Mouse (Mus musculus) limb, embryonic 13.5 days (tissue): ENCODE data around the gene Ifit1. TPM values are rescaled to one million over a fixed set of nuclear protein-coding genes. Genes with fewer than 3 reads are reported as not detected.
"Not testable (repeated sequence)": the region's sequence is repeated elsewhere in the genome, so short reads cannot be mapped to it uniquely, and the experiment has no call there.

Source experiments
- ATAC-seq: fragments of 200-750 bp; cut with Nextera tagmentation; 2 replicates; pipeline ENCODE4 v1.8.0; 2017; ENCODE audit warnings: low read depth, moderate number of reproducible peaks, moderate TSS enrichment; ENCODE audit not compliant: low FRiP score
- H3K27ac ChIP-seq: fragments of 300-500 bp; sonication (generic); 2 replicates; pipeline ENCODE4 v1.5.1; 2015; ENCODE audit warnings: inconsistent platforms, mild to moderate bottlenecking, moderate library complexity
- H3K27me3 ChIP-seq: fragments of 300-500 bp; sonication (generic); 2 replicates; pipeline ENCODE4 v1.6.1; 2015; ENCODE audit warnings: mild to moderate bottlenecking, inconsistent platforms
- H3K36me3 ChIP-seq: fragments of 300-500 bp; sonication (generic); 2 replicates; pipeline ENCODE4 v1.6.1; 2015; ENCODE audit warnings: inconsistent platforms, mild to moderate bottlenecking, moderate library complexity
- H3K4me1 ChIP-seq: fragments of 300-500 bp; sonication (generic); 2 replicates; pipeline ENCODE4 v1.6.1; 2015; ENCODE audit warnings: inconsistent platforms
- H3K4me2 ChIP-seq: fragments of 300-500 bp; sonication (generic); replicated peaks from 2 replicates; pipeline ENCODE4 v1.6.1; 2015; ENCODE audit warnings: inconsistent platforms, mild to moderate bottlenecking, moderate library complexity
- H3K4me3 ChIP-seq: fragments of 300-500 bp; sonication (generic); 2 replicates; pipeline ENCODE4 v1.5.1; 2015; ENCODE audit warnings: moderate library complexity, mild to moderate bottlenecking, inconsistent platforms
- H3K9ac ChIP-seq: fragments of 300-500 bp; sonication (generic); 2 replicates; pipeline ENCODE4 v1.6.1; 2015; ENCODE audit warnings: mild to moderate bottlenecking, inconsistent platforms
- H3K9me3 ChIP-seq: fragments of 300-500 bp; sonication (generic); 2 replicates; pipeline ENCODE4 v1.6.1; 2016; ENCODE audit warnings: inconsistent platforms
- WGBS: fragments of 180-500 bp; shearing (Covaris S2); methylation state at CpG from one replicate; pipeline ENCODE4 v1.1.7; 2015; 5-methylcytosine and 5-hydroxymethylcytosine counted together
- polyA plus RNA-seq: library from polyadenylated mRNA; unstranded; fragments of >200 nt; fragmentation: Nextera tagmentation; extraction: Ambion mirVana; gene quantifications from 2 replicates; pipeline ENCODE4 v1.2.1, GENCODE M21; 2015

Ifit1 gene
- polyA plus RNA-seq, result 0.60 and 0.88 TPM in 2 replicates

- ATAC-seq, result no peak
- Histone ChIP-seq H3K9ac (no peak within 1 kb of the TSS), H3K36me3 (no peaks in the 10 kb centered on the region), H3K27ac (no peak within 1 kb of the TSS), H3K9me3 (no peaks in the 10 kb centered on the region), H3K4me1 (peaks cover 9% of the 10 kb centered on the region; the same call in 1 of the 2 replicates), H3K4me2 (peak within 1 kb of the TSS; percentile 31; the same call in 1 of the 2 replicates), H3K4me3 (no peak within 1 kb of the TSS), H3K27me3 (0 out of 2 replicates have a peak, but pooled peaks cover 3% of the 10 kb centered on the region)
- 40% methylated on average over 4 of the region's 4 CpGs for WGBS
Observed at GRCm38 (mm10) chr19:34640623-34641022, at the start of gene Ifit1, which contains the start of gene Ifit1bl2. Gene Ifit1, plus strand, starts transcription at chr19:34640871. Gene Ifit1bl2, minus strand, starts transcription at chr19:34640743.

- Histone ChIP-seq H3K36me3 (no peaks in the 10 kb centered on the region), H3K9me3 (no peaks in the 10 kb centered on the region), H3K4me2 (no peak overlapping the region), H3K27ac (no peak overlapping the region), H3K9ac (no peak overlapping the region), H3K4me3 (no peak overlapping the region), H3K4me1 (peaks cover 2% of the 10 kb centered on the region), H3K27me3 (no peaks in the 10 kb centered on the region)
- ATAC-seq, result no peak
- 89% methylated on average over 2 of the region's 2 CpGs for WGBS
Observed at GRCm38 (mm10) chr19:34593456-34593855, 47.2 kb upstream of the Ifit1 start.

GRCm38 (mm10) chr19:34594523-34594922 is 46.1 kb upstream of the Ifit1 start:
- not testable (repeated sequence) for H3K27ac ChIP-seq, ATAC-seq, H3K4me1 ChIP-seq, H3K36me3 ChIP-seq, H3K9me3 ChIP-seq, H3K4me2 ChIP-seq, H3K4me3 ChIP-seq, H3K9ac ChIP-seq, H3K27me3 ChIP-seq
- WGBS, result 76% methylated on average over 3 of the region's 3 CpGs

GRCm38 (mm10) chr19:34596811-34597210 is 43.9 kb upstream of the Ifit1 start:
- H3K9ac ChIP-seq, result no peak overlapping the region
- H3K4me2 ChIP-seq, result no peak overlapping the region
- H3K9me3 ChIP-seq, result no peaks in the 10 kb centered on the region
- H3K4me3 ChIP-seq, result no peak overlapping the region
- H3K27ac ChIP-seq, result no peak overlapping the region
- H3K36me3 ChIP-seq, result no peaks in the 10 kb centered on the region
- H3K4me1 ChIP-seq, result peaks cover 5% of the 10 kb centered on the region
- ATAC-seq, result no peak
- H3K27me3 ChIP-seq, result no peaks in the 10 kb centered on the region

- Histone ChIP-seq H3K9ac (no peak overlapping the region), H3K4me1 (peaks cover 5% of the 10 kb centered on the region), H3K27ac (no peak overlapping the region), H3K36me3 (no peaks in the 10 kb centered on the region), H3K9me3 (no peaks in the 10 kb centered on the region), H3K4me3 (no peak overlapping the region), H3K4me2 (no peak overlapping the region), H3K27me3 (no peaks in the 10 kb centered on the region)
- ATAC-seq, result no peak
- 75% methylated on average over 2 of the region's 2 CpGs for WGBS
Observed at GRCm38 (mm10) chr19:34598341-34598740, 42.3 kb upstream of the Ifit1 start.

GRCm38 (mm10) chr19:34599250-34599649 is 41.4 kb upstream of the Ifit1 start:
- not testable (repeated sequence) for H3K27ac ChIP-seq, H3K4me1 ChIP-seq, H3K9ac ChIP-seq, ATAC-seq, H3K27me3 ChIP-seq, H3K36me3 ChIP-seq, H3K9me3 ChIP-seq, H3K4me3 ChIP-seq, H3K4me2 ChIP-seq

GRCm38 (mm10) chr19:34601888-34602287 is 38.8 kb upstream of the Ifit1 start, which contains the start of gene Ifit1bl1:
Gene Ifit1bl1, minus strand, starts transcription at chr19:34601956.
- not testable (repeated sequence) for H3K27me3 ChIP-seq, H3K27ac ChIP-seq, H3K4me2 ChIP-seq, H3K4me1 ChIP-seq, H3K36me3 ChIP-seq, ATAC-seq, H3K4me3 ChIP-seq, H3K9me3 ChIP-seq, H3K9ac ChIP-seq
- 57% methylated on average over 1 of the region's 1 CpGs for WGBS

GRCm38 (mm10) chr19:34605472-34605871 is 35.2 kb upstream of the Ifit1 start:
- Histone ChIP-seq H3K4me1 (peaks cover 11% of the 10 kb centered on the region), H3K27me3 (no peaks in the 10 kb centered on the region), H3K27ac (no peak overlapping the region), H3K36me3 (no peaks in the 10 kb centered on the region), H3K4me3 (no peak overlapping the region), H3K9ac (no peak overlapping the region), H3K9me3 (no peaks in the 10 kb centered on the region), H3K4me2 (no peak overlapping the region)
- ATAC-seq, result no peak
- 87% methylated on average over 3 of the region's 3 CpGs for WGBS

GRCm38 (mm10) chr19:34607237-34608051 is 33.2 kb upstream of the Ifit1 start, which contains the start of gene Ifit3b:
Gene Ifit3b, plus strand, starts transcription at chr19:34607970.
- H3K9ac ChIP-seq, H3K4me3 ChIP-seq, H3K27me3 ChIP-seq, H3K9me3 ChIP-seq, H3K27ac ChIP-seq, H3K36me3 ChIP-seq: not testable (repeated sequence)
- peak; percentile 83 for ATAC-seq
- Histone ChIP-seq H3K4me2 (peak within 1 kb of the TSS; percentile 31), H3K4me1 (peaks cover 11% of the 10 kb centered on the region)
- WGBS, result 36% methylated on average over 4 of the region's 4 CpGs

- not testable (repeated sequence) for H3K4me3 ChIP-seq, H3K4me2 ChIP-seq, H3K27me3 ChIP-seq, H3K36me3 ChIP-seq, ATAC-seq, H3K27ac ChIP-seq, H3K9me3 ChIP-seq, H3K9ac ChIP-seq
- WGBS, result 74% methylated on average over 3 of the region's 3 CpGs
- peaks cover 11% of the 10 kb centered on the region for H3K4me1 ChIP-seq
Observed at GRCm38 (mm10) chr19:34610118-34610517, 30.6 kb upstream of the Ifit1 start.

GRCm38 (mm10) chr19:34612243-34613001 is 28.2 kb upstream of the Ifit1 start:
- not testable (repeated sequence) for H3K4me2 ChIP-seq, ATAC-seq, H3K27me3 ChIP-seq, H3K36me3 ChIP-seq, H3K4me3 ChIP-seq, H3K4me1 ChIP-seq, H3K9ac ChIP-seq, H3K9me3 ChIP-seq, H3K27ac ChIP-seq
- WGBS, result 77% methylated on average over 5 of the region's 11 CpGs

- no peak overlapping the region for H3K27ac ChIP-seq
- WGBS, result 89% methylated on average over 5 of the region's 5 CpGs
Observed at GRCm38 (mm10) chr19:34620871-34621270, 19.8 kb upstream of the Ifit1 start.

More at GRCm38 (mm10) chr19:34620871-34621270, 19.8 kb upstream of the Ifit1 start:
- Histone ChIP-seq H3K36me3 (no peaks in the 10 kb centered on the region), H3K4me3 (no peak overlapping the region), H3K4me2 (no peak overlapping the region), H3K9me3 (no peaks in the 10 kb centered on the region), H3K4me1 (no peaks in the 10 kb centered on the region), H3K27me3 (no peaks in the 10 kb centered on the region), H3K9ac (no peak overlapping the region)
- ATAC-seq, result no peak
